Mouse (Mus musculus) ES-Bruce4 (cell line): ENCODE measurements at regions not wholly inside any gene's neighbourhood (a gene's known extent, or its start where the extent isn't known, plus 50 kb on each side); places are given as distances from the start of the nearest gene placed in this dataset.

Experiments
- CTCF ChIP-seq: IDR thresholded peaks from one replicate; pipeline ENCODE4 v1.8.1; 2011; ENCODE audit warnings: low read depth, low read length
- EP300 ChIP-seq: IDR thresholded peaks from 2 replicates; pipeline ENCODE4 v1.6.1; 2011; ENCODE audit warnings: low read depth, low read length; ENCODE audit not compliant: insufficient read depth
- POLR2A ChIP-seq: IDR thresholded peaks from one replicate; pipeline ENCODE4 v1.8.1; 2011; ENCODE audit warnings: low read length; ENCODE audit not compliant: insufficient read depth

GRCm38 (mm10) chr2:92770098-92770497 lies 144.8 kb upstream of the Syt13 start:
- TF ChIP-seq CTCF: no peak
- TF ChIP-seq POLR2A: no peak
- TF ChIP-seq EP300: no peak
